Mouse (Mus musculus): ENCODE data around the gene Suz12. TPM values are rescaled to one million over a fixed set of nuclear protein-coding genes. Genes with fewer than 3 reads are reported as not detected.

Gene Suz12
- 14.2 and 15.1 TPM in 2 replicates for polyA plus RNA-seq (2015; fragmentation: Nextera tagmentation; extraction: Ambion mirVana)

GRCm38 (mm10) chr11:79992592-79993355 lies at the start of gene Suz12:
Suz12 (plus strand) TSS chr11:79993106.
- H3K27ac ChIP-seq: peak within 1 kb of the TSS; percentile 99
- H3K4me3 ChIP-seq: peak within 1 kb of the TSS; percentile 78
- peaks cover 3% of the 10 kb centered on the region; the same call in 1 of the 2 replicates for H3K4me1 ChIP-seq (replicated peaks)
- peak; percentile 98 for ATAC-seq (replicated peaks; ENCODE audit: insufficient number of reproducible peaks, insufficient read depth, low FRiP score, low read depth)
- peak within 1 kb of the TSS; percentile 92 for H3K4me2 ChIP-seq
- H3K36me3 ChIP-seq: peaks cover 12% of the 10 kb centered on the region
- H3K9me3 ChIP-seq (replicated peaks): no peaks in the 10 kb centered on the region
- H3K9ac ChIP-seq: peak within 1 kb of the TSS; percentile 86
- no peaks in the 10 kb centered on the region for H3K27me3 ChIP-seq
- under 1% methylated on average over 64 of the region's 74 CpGs for WGBS

GRCm38 (mm10) chr11:79943136-79943535 lies 49.8 kb upstream of the Suz12 start:
- H3K27ac ChIP-seq: no peak overlapping the region
- no peaks in the 10 kb centered on the region for H3K27me3 ChIP-seq
- WGBS: 91% methylated on average over 8 of the region's 8 CpGs
- no peak overlapping the region for H3K4me3 ChIP-seq
- H3K4me1 ChIP-seq (replicated peaks): no peaks in the 10 kb centered on the region
- H3K9me3 ChIP-seq (replicated peaks): no peaks in the 10 kb centered on the region
- no peak overlapping the region for H3K9ac ChIP-seq
- H3K4me2 ChIP-seq: no peak overlapping the region
- no peak for ATAC-seq (replicated peaks; ENCODE audit: insufficient number of reproducible peaks, insufficient read depth, low FRiP score, low read depth)
- peaks cover 82% of the 10 kb centered on the region for H3K36me3 ChIP-seq

GRCm38 (mm10) chr11:79943601-79944000 lies 49.3 kb upstream of the Suz12 start:
- H3K4me2 ChIP-seq: no peak overlapping the region
- no peak overlapping the region for H3K9ac ChIP-seq
- 79% methylated on average over 7 of the region's 7 CpGs for whole genome bisulfite sequencing
- H3K4me3 ChIP-seq: no peak overlapping the region
- H3K27ac ChIP-seq: no peak overlapping the region
- ATAC-seq (replicated peaks; ENCODE audit: insufficient number of reproducible peaks, insufficient read depth, low FRiP score, low read depth): no peak
- no peaks in the 10 kb centered on the region for H3K4me1 ChIP-seq (replicated peaks)
- H3K9me3 ChIP-seq (replicated peaks): no peaks in the 10 kb centered on the region
- no peaks in the 10 kb centered on the region for H3K27me3 ChIP-seq
- H3K36me3 ChIP-seq: peaks cover 81% of the 10 kb centered on the region

- H3K4me1 ChIP-seq (replicated peaks): no peaks in the 10 kb centered on the region
- H3K27me3 ChIP-seq: no peaks in the 10 kb centered on the region
- no peaks in the 10 kb centered on the region for H3K9me3 ChIP-seq (replicated peaks)
- H3K4me3 ChIP-seq: no peak overlapping the region
- H3K36me3 ChIP-seq: peaks cover 74% of the 10 kb centered on the region
- ATAC-seq (replicated peaks; ENCODE audit: insufficient number of reproducible peaks, insufficient read depth, low FRiP score, low read depth): no peak
- H3K9ac ChIP-seq: no peak overlapping the region
- no peak overlapping the region for H3K27ac ChIP-seq
- H3K4me2 ChIP-seq: no peak overlapping the region
- WGBS: 92% methylated on average over 3 of the region's 3 CpGs
These were observed 45.6 kb upstream of the Suz12 start for GRCm38 (mm10) chr11:79947265-79947664.

GRCm38 (mm10) chr11:79961346-79962124 lies 31.4 kb upstream of the Suz12 start:
- Histone ChIP-seq H3K4me2 (peak overlapping the region; percentile 79), H3K27me3 (no peaks in the 10 kb centered on the region), H3K9ac (peak overlapping the region; percentile 70), H3K4me3 (peak overlapping the region; percentile 69), H3K9me3 (replicated peaks) (no peaks in the 10 kb centered on the region), H3K27ac (peak overlapping the region; percentile 78), H3K36me3 (peaks cover 29% of the 10 kb centered on the region), H3K4me1 (replicated peaks) (peaks cover 12% of the 10 kb centered on the region)
- 6% methylated on average over 27 of the region's 27 CpGs for WGBS
- ATAC-seq (replicated peaks; ENCODE audit: insufficient number of reproducible peaks, insufficient read depth, low FRiP score, low read depth): no peak

- Histone ChIP-seq H3K9ac (peak within 1 kb of the TSS; percentile 70), H3K36me3 (peaks cover 22% of the 10 kb centered on the region), H3K4me2 (peak within 1 kb of the TSS; percentile 79), H3K4me1 (replicated peaks) (peaks cover 12% of the 10 kb centered on the region), H3K27me3 (no peaks in the 10 kb centered on the region), H3K4me3 (peak within 1 kb of the TSS; percentile 69), H3K9me3 (replicated peaks) (no peaks in the 10 kb centered on the region), H3K27ac (peak within 1 kb of the TSS; percentile 78)
- WGBS: under 1% methylated on average over 46 of the region's 46 CpGs
- ATAC-seq (replicated peaks; ENCODE audit: insufficient number of reproducible peaks, insufficient read depth, low FRiP score, low read depth): peak; percentile 93
These were observed 30.6 kb upstream of the Suz12 start, which contains the start of gene Utp6 for GRCm38 (mm10) chr11:79962125-79962876. Utp6 (minus strand) TSS chr11:79962390.

- H3K9me3 ChIP-seq (replicated peaks): no peaks in the 10 kb centered on the region
- peaks cover 12% of the 10 kb centered on the region for H3K4me1 ChIP-seq (replicated peaks)
- H3K27ac ChIP-seq: no peak overlapping the region
- H3K4me2 ChIP-seq: peak overlapping the region; percentile 77
- peak overlapping the region; percentile 17; the same call in 1 of the 2 replicates for H3K9ac ChIP-seq
- H3K27me3 ChIP-seq: no peaks in the 10 kb centered on the region
- no peak for ATAC-seq (replicated peaks; ENCODE audit: insufficient number of reproducible peaks, insufficient read depth, low FRiP score, low read depth)
- peaks cover 17% of the 10 kb centered on the region for H3K36me3 ChIP-seq
- H3K4me3 ChIP-seq: peak overlapping the region; percentile 69
- 7% methylated on average over 9 of the region's 9 CpGs for WGBS
These were observed 30.1 kb upstream of the Suz12 start for GRCm38 (mm10) chr11:79962877-79963183.

- Histone ChIP-seq H3K4me3 (no peak overlapping the region), H3K4me2 (peak overlapping the region; percentile 77)
- 48% methylated on average over 8 of the region's 8 CpGs for WGBS
These were observed 29.5 kb upstream of the Suz12 start for GRCm38 (mm10) chr11:79963212-79963974.

GRCm38 (mm10) chr11:79965896-79966295 lies 27.0 kb upstream of the Suz12 start:
- Histone ChIP-seq H3K4me3 (no peak overlapping the region), H3K4me2 (no peak overlapping the region), H3K9ac (no peak overlapping the region), H3K4me1 (replicated peaks) (peaks cover 12% of the 10 kb centered on the region), H3K27ac (no peak overlapping the region), H3K36me3 (no peaks in the 10 kb centered on the region), H3K27me3 (no peaks in the 10 kb centered on the region), H3K9me3 (replicated peaks) (no peaks in the 10 kb centered on the region)
- ATAC-seq (replicated peaks; ENCODE audit: insufficient number of reproducible peaks, insufficient read depth, low FRiP score, low read depth): no peak
- 53% methylated on average over 8 of the region's 8 CpGs for WGBS

More at GRCm38 (mm10) chr11:79963212-79963974, 29.5 kb upstream of the Suz12 start:
- Histone ChIP-seq H3K27ac (no peak overlapping the region), H3K27me3 (no peaks in the 10 kb centered on the region), H3K4me1 (replicated peaks) (peaks cover 12% of the 10 kb centered on the region), H3K9me3 (replicated peaks) (no peaks in the 10 kb centered on the region), H3K9ac (no peak overlapping the region), H3K36me3 (peaks cover 11% of the 10 kb centered on the region)
- no peak for ATAC-seq (replicated peaks; ENCODE audit: insufficient number of reproducible peaks, insufficient read depth, low FRiP score, low read depth)

GRCm38 (mm10) chr11:79967752-79968151 lies 25.2 kb upstream of the Suz12 start:
- WGBS: 70% methylated on average over 10 of the region's 10 CpGs
- peaks cover 5% of the 10 kb centered on the region for H3K27me3 ChIP-seq
- no peaks in the 10 kb centered on the region for H3K36me3 ChIP-seq
- H3K9me3 ChIP-seq (replicated peaks): no peaks in the 10 kb centered on the region
- no peak overlapping the region for H3K4me2 ChIP-seq
- H3K4me3 ChIP-seq: no peak overlapping the region
- H3K27ac ChIP-seq: no peak overlapping the region
- no peak overlapping the region for H3K9ac ChIP-seq
- ATAC-seq (replicated peaks; ENCODE audit: insufficient number of reproducible peaks, insufficient read depth, low FRiP score, low read depth): no peak
- H3K4me1 ChIP-seq (replicated peaks): peaks cover 6% of the 10 kb centered on the region

Data from heart, embryonic 15.5 days (tissue).